Mouse (Mus musculus) yolk sac, embryonic 10.5 days (tissue): ENCODE data around the gene Rab11fip4.

Experiments
- DNase-seq: peaks from one replicate; pipeline ENCODE4 v3.0.0-alpha.2; 2017; ENCODE audit warnings: low spot score

Gene Rab11fip4

GRCm38 (mm10) chr11:79738725-79739558 lies 147.9 kb downstream of the Rab11fip4 start:
- DNase-seq, result peak; percentile 64

- DNase-seq, result no peak
Observed at GRCm38 (mm10) chr11:79740740-79741512, 149.9 kb downstream of the Rab11fip4 start.

- no peak for DNase-seq
Observed at GRCm38 (mm10) chr11:79746552-79747102, 155.6 kb downstream of the Rab11fip4 start.
